Mouse (Mus musculus): ENCODE results near the gene Plod3.

Gene Plod3

DNA sequence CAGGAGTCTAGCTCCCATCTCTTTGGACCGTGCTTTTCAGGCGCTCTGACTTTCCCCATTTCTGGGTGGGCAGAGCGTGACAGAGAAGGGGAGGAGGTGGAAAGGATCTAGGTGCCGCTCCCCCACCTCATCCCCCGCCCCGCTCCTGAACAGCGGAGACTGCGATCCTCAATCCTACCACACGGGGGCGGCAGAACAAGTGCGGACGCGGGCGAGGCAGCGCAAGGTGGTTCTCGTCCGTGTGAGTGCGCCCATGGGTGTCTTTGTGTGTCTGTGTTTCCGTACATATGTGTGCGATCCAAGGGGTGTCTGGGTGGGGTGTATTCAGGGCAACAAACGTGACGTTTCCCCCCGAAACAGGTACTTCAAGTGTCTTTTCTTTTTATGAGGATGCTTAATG is 38.3 kb downstream of the Plod3 start:
- no peak for DNase-seq (ENCODE audit: low spot score)

- DNase-seq (ENCODE audit: low spot score) = no peak
Measured at GRCm38 (mm10) chr5:137026092-137026491, 39.3 kb downstream of the Plod3 start, which contains the start of gene Vgf. Vgf (plus strand) TSS chr5:137026392.

DNA sequence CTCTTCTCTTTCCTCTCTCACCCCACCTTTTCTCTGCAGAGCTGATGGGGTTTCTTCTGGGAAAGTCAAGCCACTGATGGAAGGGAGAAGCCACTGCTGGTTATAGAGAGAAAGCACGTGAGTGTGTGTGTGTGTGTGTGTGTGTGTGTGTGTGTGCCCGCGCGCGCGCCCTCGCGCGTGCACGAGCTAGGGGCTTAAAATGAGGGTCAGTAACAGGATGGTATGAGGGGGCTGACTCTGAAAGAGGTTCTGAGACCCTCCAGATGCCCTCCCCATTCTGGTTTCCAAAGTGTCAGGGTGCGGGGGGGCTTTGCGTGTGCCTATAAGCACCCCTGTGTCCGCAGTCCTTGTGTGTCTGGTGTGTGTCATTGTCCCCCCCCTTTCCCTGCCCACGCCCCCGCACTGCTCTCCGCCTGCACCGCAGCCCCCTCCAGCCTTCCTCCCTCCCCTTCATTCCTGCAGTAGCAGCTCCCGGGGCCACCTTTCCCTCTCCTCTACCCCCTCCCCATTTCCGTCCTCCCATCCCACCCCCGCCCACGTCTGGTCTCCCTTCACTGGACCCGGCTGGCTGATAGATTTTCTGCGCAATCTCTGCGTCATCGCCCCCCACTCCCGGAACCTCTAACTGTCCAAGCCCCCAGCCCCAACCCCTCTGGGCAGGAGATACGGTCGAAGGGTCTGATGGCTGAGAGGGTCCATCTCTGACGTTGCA is 41.9 kb downstream of the Plod3 start:
- no peak for DNase-seq (ENCODE audit: low spot score)

- no peak for DNase-seq (ENCODE audit: low spot score)
Measured at GRCm38 (mm10) chr5:137029273-137029585, 42.4 kb downstream of the Plod3 start.

GRCm38 (mm10) chr5:137029643-137030415 is 43.0 kb downstream of the Plod3 start:
- peak; percentile 90 for DNase-seq (ENCODE audit: low spot score)

- DNase-seq (ENCODE audit: low spot score) = no peak
Measured at GRCm38 (mm10) chr5:137030416-137030810, 43.6 kb downstream of the Plod3 start.

GRCm38 (mm10) chr5:137031076-137032032 is 44.5 kb downstream of the Plod3 start:
- DNase-seq (ENCODE audit: low spot score) = no peak

DNA sequence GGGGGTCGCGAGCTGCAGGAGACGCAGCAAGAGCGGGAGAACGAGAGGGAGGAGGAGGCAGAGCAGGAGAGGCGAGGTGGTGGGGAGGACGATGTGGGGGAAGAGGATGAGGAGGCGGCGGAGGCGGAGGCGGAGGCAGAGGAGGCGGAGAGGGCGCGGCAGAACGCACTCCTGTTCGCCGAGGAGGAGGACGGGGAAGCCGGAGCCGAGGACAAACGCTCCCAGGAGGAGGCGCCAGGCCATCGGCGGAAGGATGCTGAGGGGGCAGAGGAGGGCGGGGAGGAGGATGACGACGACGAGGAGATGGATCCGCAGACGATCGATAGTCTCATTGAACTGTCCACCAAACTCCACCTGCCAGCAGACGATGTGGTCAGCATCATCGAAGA is 45.2 kb downstream of the Plod3 start:
- DNase-seq (ENCODE audit: low spot score) = no peak

DNA sequence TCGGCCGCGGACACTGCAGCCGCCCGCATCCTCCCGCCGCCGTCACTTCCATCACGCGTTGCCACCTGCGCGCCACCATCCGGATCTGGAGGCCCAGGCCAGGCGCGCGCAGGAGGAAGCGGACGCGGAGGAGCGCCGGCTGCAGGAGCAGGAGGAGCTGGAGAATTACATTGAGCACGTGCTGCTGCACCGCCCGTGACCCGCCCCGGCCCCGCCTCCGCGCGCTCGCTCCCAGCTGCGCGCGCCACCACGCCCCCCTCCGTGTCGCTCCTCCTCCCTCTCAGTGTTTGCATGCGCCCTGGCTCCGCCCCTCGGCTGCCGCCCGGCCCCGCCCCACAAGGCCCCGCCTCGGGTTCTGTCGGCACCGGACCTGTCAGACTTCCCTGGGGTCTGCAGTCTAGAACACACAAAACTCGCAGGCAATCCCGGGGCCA is 45.8 kb downstream of the Plod3 start:
- peak; percentile 61 for DNase-seq (ENCODE audit: low spot score)

DNA sequence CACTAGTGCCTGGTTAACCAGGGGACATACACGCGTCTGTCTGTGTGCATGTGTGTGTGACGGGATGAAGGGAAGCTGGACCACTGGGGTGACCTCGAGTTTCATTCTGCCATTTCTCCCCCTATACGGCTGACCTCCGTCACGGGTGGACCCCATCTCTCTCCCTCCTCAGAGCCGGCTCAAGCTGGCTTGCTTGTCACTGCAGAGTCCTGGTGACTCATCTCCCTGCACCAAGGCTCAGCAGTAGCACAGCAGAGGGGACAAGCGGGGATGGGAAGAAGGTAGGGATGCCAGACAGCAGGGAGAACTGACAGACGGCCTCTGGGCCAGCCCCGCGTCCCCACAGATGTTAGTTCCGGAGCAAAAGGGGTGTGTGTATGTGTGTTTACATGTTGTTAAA is 49.4 kb downstream of the Plod3 start:
- no peak for DNase-seq (ENCODE audit: low spot score)

DNA sequence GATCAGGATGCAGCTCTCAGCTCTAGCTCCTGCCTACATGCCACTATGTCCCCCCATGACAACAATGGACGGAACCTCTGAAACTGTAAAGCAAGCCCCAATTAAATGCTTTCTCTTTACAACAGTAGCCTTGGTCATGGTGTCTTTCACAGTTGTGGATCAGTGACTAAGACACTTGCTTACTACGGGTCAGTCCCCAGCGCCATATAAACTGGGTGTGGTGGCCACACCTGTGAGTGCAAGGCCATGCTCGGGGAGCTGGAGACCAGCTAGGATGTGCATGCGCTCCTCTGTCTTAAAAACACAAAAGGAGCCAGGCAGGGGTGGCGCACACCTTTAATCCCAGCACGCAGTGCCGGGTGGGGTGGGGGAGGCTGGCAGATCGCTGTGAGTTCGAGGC is 52.6 kb downstream of the Plod3 start:
- DNase-seq (ENCODE audit: low spot score) = no peak

DNA sequence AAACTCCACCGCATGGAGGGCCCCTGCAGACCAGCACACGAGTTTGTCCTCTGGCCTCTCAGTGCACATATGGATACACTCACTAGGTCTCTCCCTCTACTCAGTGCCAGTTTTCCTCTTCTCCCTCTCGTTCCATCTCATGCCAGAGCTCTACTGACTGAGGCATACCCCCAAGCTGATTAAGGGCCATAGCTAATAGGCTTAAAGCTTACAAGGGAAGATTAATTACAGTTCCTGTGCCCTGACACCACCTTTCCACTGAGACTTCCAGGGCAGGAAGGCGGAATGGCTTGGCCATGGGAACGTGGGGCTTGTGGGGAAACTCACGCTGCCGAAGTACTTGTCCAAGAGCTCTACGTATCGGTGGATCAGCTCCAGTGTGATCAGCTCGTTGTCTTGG is 54.6 kb downstream of the Plod3 start:
- no peak for DNase-seq (ENCODE audit: low spot score)

GRCm38 (mm10) chr5:137043997-137044396 is 57.2 kb downstream of the Plod3 start:
- DNase-seq (ENCODE audit: low spot score) = no peak

DNA sequence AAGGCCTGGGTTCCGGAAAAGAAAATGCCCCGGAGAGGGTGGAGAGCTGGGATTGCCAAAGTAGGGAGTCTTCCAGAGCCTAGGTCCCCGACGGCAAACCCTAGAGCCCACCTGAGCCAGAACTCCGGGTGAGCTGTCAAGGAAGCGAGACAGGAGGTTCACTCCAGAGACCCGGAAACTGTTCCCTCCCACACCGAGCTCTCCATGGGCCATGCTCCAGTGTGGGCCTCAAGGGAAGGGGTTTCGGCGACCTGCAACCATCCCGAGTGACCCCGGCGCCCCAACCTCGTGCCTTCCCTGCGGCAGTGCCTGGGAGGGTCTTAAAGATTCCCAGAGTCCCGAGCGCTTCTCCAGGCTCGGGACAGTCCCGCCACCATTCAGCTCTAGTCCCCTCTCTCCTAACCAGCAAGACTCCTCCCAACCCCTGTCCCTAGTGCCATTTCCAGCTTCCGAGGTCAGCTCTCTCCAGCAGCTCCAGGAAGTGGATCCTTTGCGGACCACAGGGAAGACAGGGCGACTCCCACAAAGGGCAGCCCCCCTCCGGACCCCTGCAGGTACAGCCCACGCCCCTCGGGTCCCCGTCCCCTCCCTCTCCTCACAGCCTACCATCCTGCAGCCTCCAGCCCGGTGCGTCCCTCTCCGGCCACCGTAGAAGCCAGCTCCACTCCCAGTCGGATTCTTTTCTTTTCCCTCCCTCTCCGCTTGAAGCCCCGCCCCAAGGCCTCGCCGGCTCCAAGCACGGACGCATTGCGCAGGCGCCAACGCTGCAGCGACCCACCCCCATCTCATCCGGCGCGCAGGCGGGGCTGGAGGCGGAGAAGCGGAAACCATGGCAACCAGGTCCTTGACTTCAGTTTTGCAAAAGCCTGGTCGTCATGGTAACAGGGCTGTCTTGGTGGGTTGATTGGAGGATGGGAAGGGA is 58.8 kb downstream of the Plod3 start, which contains the start of gene Ap1s1:
Ap1s1 (minus strand) TSS at position 734 of the 922 bp plus-strand sequence.
- peak; percentile 92 for DNase-seq (ENCODE audit: low spot score)
